Mouse (Mus musculus): ENCODE data around the gene Chil1.

DNA sequence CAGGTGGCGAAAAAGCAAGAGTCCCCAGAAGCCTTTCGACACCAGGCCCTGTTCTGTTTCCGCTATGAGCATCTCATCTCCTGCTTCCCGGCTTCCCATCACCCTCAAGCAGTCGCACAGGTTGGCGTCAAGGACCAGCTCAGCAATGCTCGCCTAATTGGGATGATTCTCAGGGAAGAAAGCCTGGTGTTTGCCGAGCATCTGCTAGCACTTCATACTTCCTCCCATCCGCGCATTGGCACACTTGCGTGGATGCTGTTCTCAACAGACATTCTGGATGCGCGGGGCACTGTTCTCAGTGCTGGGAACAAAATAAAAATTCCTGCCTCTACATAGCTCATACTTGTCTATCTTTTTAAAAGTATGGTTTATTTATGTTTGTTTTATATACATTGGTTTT is 22.3 kb downstream of the Chil1 start:
- TF ChIP-seq MAFK (IDR thresholded peaks at IDR 0.05; ENCODE audit: insufficient read depth, low read depth, low read length) (no peak), ZC3H11A (IDR thresholded peaks at IDR 0.05; ENCODE audit: borderline replicate concordance, low read depth, low read length) (no peak), ZNF384 (IDR thresholded peaks at IDR 0.05; ENCODE audit: low read depth, low read length) (no peak), CHD2 (IDR thresholded peaks at IDR 0.05; ENCODE audit: low read depth, low read length) (no peak)

Data from ES-E14 (cell line).